28 mouse cellular contexts compared by ENCODE assay signal in genomic region chr17:80172761-80173160, GRCm38 (mm10). TPM values are rescaled to one million over a fixed set of nuclear protein-coding genes. Genes with fewer than 3 reads are reported as not detected.
DNase-seq lines count a peak whose midpoint lies in the region; ATAC-seq lines count a peak whose summit lies in the region.
"Had no signal": no experiment of that assay in that cellular context is flagged by ENCODE, and none has a peak within 500 bp of the region (broad histone marks: within the 10 kb centered on the region; RNA-seq: fewer than 3 reads in every experiment).

No protein-coding gene starts in this region.

- DNase-seq in lung, postnatal 36 days, result peak; percentile 58
- no peak for DNase-seq in lung, postnatal 4 days
- DNase-seq in cerebellum, adult 11-12 months, result no peak
- DNase-seq in kidney, postnatal 4 days, result no peak
- no peak for DNase-seq in cerebellum, adult 11 months
- DNase-seq: adrenal gland, postnatal 10 days; cerebellum, adult 2 months; cerebellum, postnatal 36 days; heart, adult 18-20 months; heart, postnatal 10 days; kidney, postnatal 36 days; layer of hippocampus, adult 9-11 months; right cerebral cortex, adult 18-20 months; right cerebral cortex, postnatal 4 days; thymus, adult 2 months; thymus, postnatal 4 days had no signal

- peak; percentile 80 for ATAC-seq in megakaryocyte, adult 5-6 weeks (ENCODE audit: poor library complexity, severe bottlenecking)
- ATAC-seq: forebrain, embryonic 14.5 days; hindbrain, embryonic 16.5 days; intestine, postnatal 0 days; midbrain, embryonic 15.5 days; Patski had no signal

- H3K27ac ChIP-seq in brown adipose tissue, adult 24 weeks (replicated peaks; ENCODE audit: low read depth, low read length), result peak overlapping the region; percentile 46; the same call in 1 of the 2 replicates
- H3K27ac ChIP-seq: embryonic facial prominence, embryonic 15.5 days; hindbrain, embryonic 10.5 days; left cerebral cortex, adult 2 months; liver, embryonic 14.5 days; midbrain, embryonic 15.5 days had no signal

- H3K4me3 ChIP-seq in brown adipose tissue, adult 24 weeks (ENCODE audit: insufficient read depth, low read depth, low read length), result no peak overlapping the region
- H3K4me3 ChIP-seq: embryonic facial prominence, embryonic 15.5 days; heart, embryonic 12.5 days; hindbrain, embryonic 10.5 days; left cerebral cortex, adult 2 months; midbrain, embryonic 15.5 days had no signal

- H3K4me1 ChIP-seq in brown adipose tissue, adult 24 weeks (ENCODE audit: control insufficient read depth, insufficient read depth, insufficient read length, low read length), result peaks cover 5% of the 10 kb centered on the region; the same call in 1 of the 2 replicates

RNA-seq across cellular contexts. Expression of gene Srsf7, which starts 34.3 kb away (rescaled TPM):
- 33.3 and 35.9 TPM in 2 replicates for polyA plus RNA-seq in brown adipose tissue, adult 24 weeks (2012; ENCODE audit: insufficient read depth, insufficient read length, missing spikeins)
- 288 and 324 TPM in 2 replicates for total RNA-seq in megakaryocyte, adult 5-6 weeks (2015)
- 271 and 290 TPM in 2 replicates for total RNA-seq in megakaryocyte, adult 5-6 weeks (2017)

RNA-seq across cellular contexts. Expression of gene Ttc39d, which starts 34.5 kb away (rescaled TPM):
- not detected in 2 replicates for polyA plus RNA-seq in brown adipose tissue, adult 24 weeks (2012; ENCODE audit: insufficient read depth, insufficient read length, missing spikeins)
- total RNA-seq in megakaryocyte, adult 5-6 weeks (2015), result not detected in 2 replicates
- total RNA-seq in megakaryocyte, adult 5-6 weeks (2017), result 0.15 TPM in 1 of 2 replicates, not detected in the other
- total RNA-seq: adrenal gland, postnatal 10 days; heart, postnatal 10 days had no signal
- polyA plus RNA-seq: intestine, postnatal 0 days; thymus, adult 2 months had no signal

RNA-seq across cellular contexts. Expression of gene Galm, which starts 45.5 kb away (rescaled TPM):
- polyA plus RNA-seq in brown adipose tissue, adult 24 weeks (2012; ENCODE audit: insufficient read depth, insufficient read length, missing spikeins), result 61.2 and 63.9 TPM in 2 replicates
- 6.3 and 8.2 TPM in 2 replicates for total RNA-seq in megakaryocyte, adult 5-6 weeks (2015)
- 3.0 and 5.1 TPM in 2 replicates for total RNA-seq in megakaryocyte, adult 5-6 weeks (2017)

RNA-seq across cellular contexts. Expression of gene Gemin6, which starts 51.5 kb away (rescaled TPM):
- polyA plus RNA-seq in brown adipose tissue, adult 24 weeks (2012; ENCODE audit: insufficient read depth, insufficient read length, missing spikeins), result 4.9 and 8.4 TPM in 2 replicates
- total RNA-seq in megakaryocyte, adult 5-6 weeks (2015), result 13.7 and 21.6 TPM in 2 replicates
- 13.4 and 16.2 TPM in 2 replicates for total RNA-seq in megakaryocyte, adult 5-6 weeks (2017)
